Mouse (Mus musculus): Measurements from ENCODE around the gene Agbl4. TPM values are rescaled to one million over a fixed set of nuclear protein-coding genes. Genes with fewer than 3 reads are reported as not detected.

Agbl4 gene
- polyA plus RNA-seq, 1 experiment from 2014 or later, result 0.27 TPM

DNA sequence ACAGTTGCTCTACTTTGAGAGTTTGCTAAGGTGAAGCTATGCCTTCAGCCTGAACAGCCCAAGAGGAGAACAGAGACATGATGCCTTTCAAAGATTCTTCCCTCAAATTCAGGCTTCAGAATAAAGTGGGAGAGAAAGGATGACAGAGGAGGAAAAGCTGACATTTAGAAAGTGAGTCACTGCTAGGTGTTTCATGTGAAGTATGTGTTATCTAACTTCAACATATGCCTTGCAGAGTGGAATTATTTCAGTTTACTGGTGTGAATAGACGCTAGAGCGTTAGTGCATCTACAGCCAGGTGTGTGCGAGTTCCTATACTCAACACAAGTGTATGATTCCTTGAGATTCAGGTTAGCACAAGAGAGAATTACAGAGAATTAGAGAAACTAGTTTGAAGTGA, 244.0 kb downstream of the Agbl4 start:
- H3K4me1 ChIP-seq, result no peaks in the 10 kb centered on the region
- no peaks in the 10 kb centered on the region for H3K27me3 ChIP-seq
- no peak for ATAC-seq (ENCODE audit: low FRiP score, low read depth)
- WGBS, result 93% methylated on average over 3 of the region's 3 CpGs
- H3K4me3 ChIP-seq, result no peak overlapping the region
- H3K4me2 ChIP-seq (replicated peaks), result no peak overlapping the region
- no peaks in the 10 kb centered on the region for H3K9me3 ChIP-seq
- H3K27ac ChIP-seq, result no peak overlapping the region
- H3K36me3 ChIP-seq, result no peaks in the 10 kb centered on the region
- H3K9ac ChIP-seq, result no peak overlapping the region

DNA sequence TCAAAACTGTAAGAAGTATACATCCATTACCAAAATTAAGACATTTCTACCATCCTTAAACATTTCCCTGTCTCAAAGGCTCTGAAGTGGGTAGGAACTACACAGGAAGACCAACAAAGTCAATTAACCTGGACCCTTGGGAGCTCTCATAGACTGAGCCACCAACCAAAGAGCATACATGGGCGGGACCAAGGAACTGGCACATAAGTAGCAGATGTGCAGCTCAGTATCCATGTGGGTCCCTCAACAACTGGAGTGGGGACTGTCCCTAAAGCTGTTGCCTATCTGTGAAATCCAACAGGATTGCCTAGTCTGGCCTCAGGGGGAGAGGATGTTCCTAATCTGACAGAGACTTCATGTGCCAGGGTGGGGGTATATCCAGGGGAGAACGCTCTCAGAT, 265.5 kb downstream of the Agbl4 start:
- no peak overlapping the region for H3K27ac ChIP-seq
- H3K9ac ChIP-seq, result no peak overlapping the region
- no peaks in the 10 kb centered on the region for H3K4me1 ChIP-seq
- H3K9me3 ChIP-seq, result no peaks in the 10 kb centered on the region
- no peak overlapping the region for H3K4me2 ChIP-seq (replicated peaks)
- no peak overlapping the region for H3K4me3 ChIP-seq
- WGBS, result 80% methylated on average over 2 of the region's 2 CpGs
- ATAC-seq (ENCODE audit: low FRiP score, low read depth), result no peak
- no peaks in the 10 kb centered on the region for H3K36me3 ChIP-seq
- H3K27me3 ChIP-seq, result no peaks in the 10 kb centered on the region

DNA sequence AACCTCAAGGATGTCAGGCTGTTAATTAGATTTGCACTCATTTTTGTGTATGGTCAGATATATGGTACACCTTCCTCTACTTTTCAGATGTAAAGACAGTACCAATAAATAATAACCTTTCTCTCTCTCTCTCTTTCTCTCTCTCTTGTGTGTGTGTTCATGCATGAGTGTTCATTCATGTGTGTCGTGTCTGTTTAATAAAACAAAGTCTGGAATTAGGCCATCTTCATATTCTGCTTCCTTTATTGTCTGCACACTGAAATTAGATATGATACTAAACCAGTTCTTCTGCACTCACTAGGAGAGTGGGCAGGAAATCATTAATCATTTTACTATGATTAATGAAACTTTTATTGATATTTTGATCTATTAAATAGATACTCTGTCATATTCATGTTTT, 276.7 kb downstream of the Agbl4 start:
- Histone ChIP-seq H3K4me1 (no peaks in the 10 kb centered on the region), H3K4me2 (replicated peaks) (no peak overlapping the region), H3K36me3 (no peaks in the 10 kb centered on the region), H3K27ac (no peak overlapping the region), H3K9ac (no peak overlapping the region), H3K9me3 (no peaks in the 10 kb centered on the region), H3K4me3 (no peak overlapping the region), H3K27me3 (no peaks in the 10 kb centered on the region)
- no peak for ATAC-seq (ENCODE audit: low FRiP score, low read depth)
- WGBS, result 77% methylated on average over 1 of the region's 1 CpGs

DNA sequence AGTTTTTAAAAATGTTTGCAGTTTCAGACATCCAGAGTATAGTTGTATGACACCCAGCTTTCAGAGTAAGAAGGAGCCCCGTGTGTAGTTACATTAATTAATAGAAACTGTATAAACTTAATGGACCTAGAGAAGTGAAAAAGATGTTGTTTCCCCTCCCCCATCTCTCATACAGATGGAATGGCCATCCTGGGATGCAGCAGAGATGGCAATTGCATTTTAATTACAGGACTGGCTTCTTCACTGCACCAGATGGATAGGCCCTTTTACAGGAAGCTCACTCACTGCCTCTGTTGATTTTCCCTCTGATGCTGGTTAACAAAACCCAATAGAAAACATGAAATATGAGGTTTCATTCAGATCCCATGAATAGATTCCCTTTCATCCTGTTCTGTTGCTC, 337.7 kb downstream of the Agbl4 start:
- no peaks in the 10 kb centered on the region for H3K27me3 ChIP-seq
- WGBS, result 84% methylated on average over 1 of the region's 1 CpGs

DNA sequence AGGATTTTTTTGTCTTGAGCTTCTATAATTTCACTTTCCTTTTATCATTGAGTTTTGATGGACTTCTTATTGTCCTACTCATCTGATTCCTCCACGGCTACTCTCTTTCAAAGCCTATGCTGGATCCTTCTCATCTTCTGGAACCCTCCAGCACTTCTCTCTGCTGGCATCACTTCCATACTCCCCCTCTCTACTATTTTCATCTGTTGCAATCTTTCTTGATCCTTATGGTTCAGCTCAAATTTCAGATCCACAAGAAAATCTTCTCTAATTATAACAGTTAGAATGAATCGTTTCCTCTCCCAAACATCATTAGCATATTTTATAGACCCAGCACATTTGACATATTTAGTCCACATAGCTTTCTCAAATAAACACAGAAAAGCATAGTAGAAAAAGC, 360.5 kb downstream of the Agbl4 start:
- no peaks in the 10 kb centered on the region for H3K36me3 ChIP-seq
- no peaks in the 10 kb centered on the region for H3K9me3 ChIP-seq
- H3K4me1 ChIP-seq, result no peaks in the 10 kb centered on the region
- WGBS, result 80% methylated on average over 2 of the region's 2 CpGs
- H3K27ac ChIP-seq, result no peak overlapping the region
- H3K27me3 ChIP-seq, result no peaks in the 10 kb centered on the region
- no peak overlapping the region for H3K9ac ChIP-seq
- no peak for ATAC-seq (ENCODE audit: low FRiP score, low read depth)
- no peak overlapping the region for H3K4me2 ChIP-seq (replicated peaks)
- H3K4me3 ChIP-seq, result no peak overlapping the region

More for the DNA sequence above, 337.7 kb downstream of the Agbl4 start:
- no peak overlapping the region for H3K4me2 ChIP-seq (replicated peaks)
- H3K9ac ChIP-seq, result no peak overlapping the region
- no peaks in the 10 kb centered on the region for H3K9me3 ChIP-seq
- H3K27ac ChIP-seq, result no peak overlapping the region
- no peaks in the 10 kb centered on the region for H3K36me3 ChIP-seq
- no peak for ATAC-seq (ENCODE audit: low FRiP score, low read depth)
- H3K4me1 ChIP-seq, result no peaks in the 10 kb centered on the region
- no peak overlapping the region for H3K4me3 ChIP-seq

DNA sequence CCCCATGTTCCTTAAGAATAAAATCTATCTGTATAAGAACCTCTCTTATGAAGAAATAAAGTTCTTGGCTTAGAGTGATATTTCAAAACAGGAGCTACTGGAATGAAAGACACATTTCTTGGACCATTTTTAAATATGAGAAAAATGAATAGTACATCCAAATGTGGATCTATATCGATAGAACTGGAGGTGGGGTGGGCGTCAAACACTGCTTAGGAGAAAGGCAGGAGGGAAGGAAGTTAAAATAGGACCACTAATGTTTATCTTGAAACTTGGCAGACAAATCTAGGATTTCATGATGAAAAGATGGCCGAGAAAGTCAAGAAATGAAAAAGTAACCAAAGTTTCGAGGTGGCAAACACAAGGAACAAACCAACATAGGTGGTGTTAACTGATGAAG, 391.1 kb downstream of the Agbl4 start:
- no peaks in the 10 kb centered on the region for H3K36me3 ChIP-seq
- no peak for ATAC-seq (ENCODE audit: low FRiP score, low read depth)
- WGBS, result 82% methylated on average over 4 of the region's 4 CpGs

DNA sequence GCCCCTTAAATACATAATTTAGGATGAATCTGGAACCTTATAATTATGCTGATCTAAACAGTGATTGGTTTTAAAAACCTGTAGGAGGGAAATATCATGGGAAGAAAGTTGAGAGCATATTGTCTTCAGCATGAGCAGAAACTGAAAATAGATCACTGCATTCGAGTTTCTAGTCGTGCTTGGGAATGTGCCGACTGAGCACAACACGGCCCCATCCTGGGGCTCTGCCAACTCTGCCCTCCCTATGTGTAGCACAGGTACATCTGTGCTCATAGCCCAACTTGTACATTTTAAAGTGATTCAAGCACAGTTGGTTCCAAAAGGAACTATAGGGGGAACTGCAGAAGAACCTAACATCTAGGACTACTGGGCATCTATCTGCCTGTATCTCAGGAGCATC, 402.4 kb downstream of the Agbl4 start:
- Histone ChIP-seq H3K4me3 (no peak overlapping the region), H3K9ac (no peak overlapping the region), H3K27me3 (no peaks in the 10 kb centered on the region), H3K4me1 (no peaks in the 10 kb centered on the region), H3K9me3 (no peaks in the 10 kb centered on the region), H3K4me2 (replicated peaks) (no peak overlapping the region), H3K27ac (no peak overlapping the region), H3K36me3 (no peaks in the 10 kb centered on the region)
- no peak for ATAC-seq (ENCODE audit: low FRiP score, low read depth)
- 70% methylated on average over 4 of the region's 4 CpGs for WGBS

More for the DNA sequence above, 391.1 kb downstream of the Agbl4 start:
- no peaks in the 10 kb centered on the region for H3K9me3 ChIP-seq
- no peak overlapping the region for H3K4me3 ChIP-seq
- H3K9ac ChIP-seq, result no peak overlapping the region
- H3K4me1 ChIP-seq, result no peaks in the 10 kb centered on the region
- no peak overlapping the region for H3K4me2 ChIP-seq (replicated peaks)
- H3K27ac ChIP-seq, result no peak overlapping the region
- no peaks in the 10 kb centered on the region for H3K27me3 ChIP-seq

DNA sequence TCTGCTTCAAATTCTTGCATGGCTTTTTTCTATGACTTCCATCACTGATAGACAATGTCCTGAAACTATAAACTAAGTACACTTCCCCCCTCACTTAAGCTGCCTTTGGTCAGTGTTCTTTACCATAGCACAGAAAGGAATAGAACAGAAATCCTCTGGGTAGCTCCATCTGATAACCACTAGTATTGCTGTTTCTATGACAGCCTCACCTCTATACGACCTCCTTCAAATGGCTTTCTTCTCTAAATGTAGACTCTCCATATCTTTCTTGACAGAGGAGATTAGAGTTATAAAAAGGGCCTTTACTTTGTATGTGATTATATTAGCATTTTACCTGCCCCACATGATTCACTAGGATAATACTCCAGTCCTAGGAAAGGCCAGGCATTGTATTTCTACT, 413.5 kb downstream of the Agbl4 start:
- Histone ChIP-seq H3K4me3 (no peak overlapping the region), H3K27ac (no peak overlapping the region), H3K9ac (no peak overlapping the region), H3K4me1 (no peaks in the 10 kb centered on the region), H3K36me3 (no peaks in the 10 kb centered on the region), H3K9me3 (no peaks in the 10 kb centered on the region), H3K4me2 (replicated peaks) (no peak overlapping the region), H3K27me3 (no peaks in the 10 kb centered on the region)
- ATAC-seq (ENCODE audit: low FRiP score, low read depth), result no peak
- 64% methylated on average over 1 of the region's 1 CpGs for WGBS

DNA sequence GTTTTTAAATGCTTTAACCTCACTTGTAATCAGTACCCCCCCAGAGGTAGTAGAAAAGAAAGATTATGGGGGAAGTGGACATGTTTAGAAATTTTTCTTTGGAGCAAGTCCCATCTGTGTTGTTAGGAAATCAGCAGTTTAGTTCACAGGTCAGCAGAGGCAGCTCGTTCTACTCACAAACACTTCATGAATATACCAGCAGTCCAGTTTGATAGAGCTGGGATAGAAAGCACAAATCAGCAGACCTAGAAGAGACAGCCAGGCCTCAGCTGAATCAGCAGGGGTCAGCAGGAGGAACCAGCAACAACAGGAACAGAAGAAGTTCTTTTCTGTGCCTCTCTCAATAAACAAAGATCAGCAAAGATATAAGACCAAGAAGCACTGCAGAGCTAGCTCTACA, 435.3 kb downstream of the Agbl4 start:
- Histone ChIP-seq H3K9me3 (no peaks in the 10 kb centered on the region), H3K27me3 (no peaks in the 10 kb centered on the region), H3K4me1 (no peaks in the 10 kb centered on the region), H3K27ac (no peak overlapping the region), H3K4me2 (replicated peaks) (no peak overlapping the region), H3K4me3 (no peak overlapping the region), H3K36me3 (no peaks in the 10 kb centered on the region), H3K9ac (no peak overlapping the region)
- WGBS, result 59% methylated on average over 1 of the region's 1 CpGs
- ATAC-seq (ENCODE audit: low FRiP score, low read depth), result no peak

DNA sequence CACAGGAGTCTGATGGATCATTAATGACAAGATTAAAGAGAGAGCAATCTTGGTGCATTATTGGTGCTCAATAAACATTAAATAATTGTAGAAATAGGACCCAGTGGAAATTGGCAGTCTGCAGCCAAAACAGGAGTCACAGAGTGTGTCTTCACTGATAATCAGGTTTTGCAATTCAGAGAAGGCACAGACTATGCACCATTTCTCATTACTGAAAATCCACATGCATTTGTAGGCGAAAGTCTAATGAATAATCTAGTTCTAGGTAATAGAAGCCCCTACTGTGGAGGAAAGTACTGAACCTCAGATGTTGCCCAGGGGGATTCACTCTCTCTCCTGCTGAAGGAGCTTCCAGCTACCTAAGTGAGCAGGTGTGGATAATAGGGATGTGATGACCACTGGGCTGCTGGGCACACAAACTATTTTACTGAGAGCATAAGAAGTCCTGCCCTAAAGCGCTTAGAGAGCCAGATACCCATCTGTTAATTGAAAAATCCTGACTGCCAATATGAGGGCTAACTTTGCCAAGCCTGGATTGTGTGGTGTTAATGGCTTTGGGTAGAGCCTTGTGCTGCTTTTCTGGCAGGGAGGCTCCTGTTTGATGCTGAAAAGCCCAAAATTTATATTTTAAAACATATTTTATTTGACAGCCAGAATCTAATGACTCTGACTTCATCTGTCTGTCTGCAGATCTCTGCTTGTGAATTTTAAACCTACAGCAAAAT, 482.4 kb downstream of the Agbl4 start:
- Histone ChIP-seq H3K27me3 (no peaks in the 10 kb centered on the region), H3K36me3 (no peaks in the 10 kb centered on the region), H3K9me3 (no peaks in the 10 kb centered on the region), H3K4me2 (replicated peaks) (no peak overlapping the region), H3K27ac (no peak overlapping the region), H3K4me3 (no peak overlapping the region), H3K4me1 (no peaks in the 10 kb centered on the region), H3K9ac (no peak overlapping the region)
- 87% methylated on average over 2 of the region's 2 CpGs for WGBS
- ATAC-seq (ENCODE audit: low FRiP score, low read depth), result no peak

DNA sequence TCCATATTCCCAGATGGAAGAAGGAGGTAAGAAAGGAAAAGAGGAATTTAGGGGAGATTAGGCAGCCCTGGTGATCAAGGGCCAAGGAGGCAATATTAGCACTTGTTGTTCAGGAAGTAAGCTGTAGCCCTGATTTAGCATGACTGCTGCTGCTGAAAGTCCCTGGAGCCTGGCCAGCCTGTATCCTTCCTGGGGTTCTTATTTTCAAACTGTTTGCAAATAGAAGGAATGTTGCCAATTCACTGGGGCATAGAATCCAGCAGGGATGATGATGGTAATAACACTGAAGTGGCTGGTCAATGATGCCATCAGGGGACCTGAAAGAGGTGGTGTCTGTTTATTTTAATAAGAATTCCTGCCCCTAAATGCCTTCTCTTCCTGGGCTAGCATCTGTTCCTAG, 518.6 kb downstream of the Agbl4 start:
- H3K4me1 ChIP-seq, result peaks cover 8% of the 10 kb centered on the region; the same call in 1 of the 2 replicates
- no peak overlapping the region for H3K4me2 ChIP-seq (replicated peaks)
- no peak for ATAC-seq (ENCODE audit: low FRiP score, low read depth)
- H3K4me3 ChIP-seq, result no peak overlapping the region
- H3K9ac ChIP-seq, result no peak overlapping the region
- H3K36me3 ChIP-seq, result no peaks in the 10 kb centered on the region
- H3K27ac ChIP-seq, result no peak overlapping the region
- no peaks in the 10 kb centered on the region for H3K9me3 ChIP-seq
- no peaks in the 10 kb centered on the region for H3K27me3 ChIP-seq

DNA sequence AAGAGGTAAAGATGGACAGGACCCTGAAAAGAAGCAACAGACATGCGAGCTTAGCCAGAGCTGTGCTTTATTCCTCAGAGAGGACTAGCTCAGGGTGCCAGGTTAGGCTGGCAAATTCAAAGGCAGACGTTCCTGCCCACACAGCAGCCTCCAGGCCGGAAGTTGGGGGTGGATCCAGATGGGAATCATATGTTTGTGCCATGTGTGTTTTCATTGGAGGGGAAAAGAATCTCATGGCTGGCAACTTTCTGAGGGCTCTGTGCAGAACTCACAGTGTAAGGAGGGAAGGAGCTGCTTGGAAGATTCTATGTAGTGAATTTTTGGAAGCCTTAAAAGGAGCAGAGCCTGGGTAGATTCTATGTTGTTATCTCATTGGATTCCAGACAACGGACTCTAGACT, 519.1 kb downstream of the Agbl4 start:
- Histone ChIP-seq H3K36me3 (no peaks in the 10 kb centered on the region), H3K4me2 (replicated peaks) (no peak overlapping the region), H3K4me3 (no peak overlapping the region), H3K9ac (no peak overlapping the region), H3K9me3 (no peaks in the 10 kb centered on the region), H3K4me1 (peaks cover 8% of the 10 kb centered on the region; the same call in 1 of the 2 replicates), H3K27me3 (no peaks in the 10 kb centered on the region), H3K27ac (no peak overlapping the region)
- no peak for ATAC-seq (ENCODE audit: low FRiP score, low read depth)
- 47% methylated on average over 4 of the region's 4 CpGs for WGBS

DNA sequence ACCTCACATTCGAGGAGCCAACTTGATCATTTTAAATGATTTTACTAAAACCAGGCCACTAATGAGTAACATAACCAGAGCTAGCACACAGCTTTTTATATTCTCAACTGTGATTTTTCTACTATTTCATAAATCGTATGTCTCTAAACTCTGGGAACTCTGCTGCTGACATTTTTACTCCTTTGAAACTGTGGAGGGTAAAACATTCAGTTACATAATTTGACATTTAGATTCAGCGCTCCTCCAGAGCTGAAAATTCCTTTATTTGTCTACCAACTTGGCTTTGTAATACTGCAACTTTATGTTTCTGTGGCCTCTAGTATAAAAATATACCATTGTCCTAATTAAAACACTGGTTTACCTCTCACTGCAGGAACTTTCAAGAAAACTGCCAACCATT, 523.6 kb downstream of the Agbl4 start:
- WGBS, result 68% methylated on average over 3 of the region's 3 CpGs
- H3K27ac ChIP-seq, result no peak overlapping the region
- no peaks in the 10 kb centered on the region for H3K9me3 ChIP-seq
- H3K4me2 ChIP-seq (replicated peaks), result no peak overlapping the region
- H3K27me3 ChIP-seq, result no peaks in the 10 kb centered on the region
- peaks cover 7% of the 10 kb centered on the region; the same call in 1 of the 2 replicates for H3K4me1 ChIP-seq
- H3K36me3 ChIP-seq, result no peaks in the 10 kb centered on the region
- no peak overlapping the region for H3K4me3 ChIP-seq
- ATAC-seq (ENCODE audit: low FRiP score, low read depth), result no peak
- no peak overlapping the region for H3K9ac ChIP-seq

All from limb, embryonic 13.5 days (tissue).